Mouse (Mus musculus) hindbrain, embryonic 10.5 days (tissue): Measurements from ENCODE around the gene Nudt14. TPM values are rescaled to one million over a fixed set of nuclear protein-coding genes. Genes with fewer than 3 reads are reported as not detected.
A peak's percentile ranks its signal among the peaks of the same experiment; 100 is the strongest.

Source experiments
- DNase-seq: peaks from one replicate; pipeline ENCODE4 v3.0.0-alpha.2; 2017; ENCODE audit warnings: low spot score
- H3K27ac ChIP-seq: fragments of 300-500 bp; sonication (generic); 2 replicates; pipeline ENCODE4 v1.5.1; 2016; ENCODE audit warnings: mild to moderate bottlenecking, moderate library complexity
- H3K27me3 ChIP-seq: fragments of 300-500 bp; sonication (generic); 2 replicates; pipeline ENCODE4 v1.6.1; 2016; ENCODE audit warnings: mild to moderate bottlenecking; ENCODE audit not compliant: poor library complexity, insufficient read depth, severe bottlenecking
- H3K36me3 ChIP-seq: fragments of 300-500 bp; sonication (generic); 2 replicates; pipeline ENCODE4 v1.6.1; 2016; ENCODE audit warnings: mild to moderate bottlenecking, moderate library complexity
- H3K4me1 ChIP-seq: fragments of 300-500 bp; sonication (generic); replicated peaks from 2 replicates; pipeline ENCODE4 v1.6.1; 2016; ENCODE audit warnings: mild to moderate bottlenecking
- H3K4me3 ChIP-seq: fragments of 300-500 bp; sonication (generic); 2 replicates; pipeline ENCODE4 v1.5.1; 2016; ENCODE audit warnings: mild to moderate bottlenecking, moderate library complexity
- H3K9me3 ChIP-seq: fragments of 300-500 bp; sonication (generic); 2 replicates; pipeline ENCODE4 v1.6.1; 2016; ENCODE audit warnings: mild to moderate bottlenecking, moderate library complexity
- WGBS: fragments of 180-500 bp; shearing (Covaris S2); methylation state at CpG from one replicate; pipeline ENCODE4 v1.1.7; 2016; 5-methylcytosine and 5-hydroxymethylcytosine counted together
- polyA plus RNA-seq: library from polyadenylated mRNA; unstranded; fragments of >200 nt; fragmentation: Nextera tagmentation; extraction: Ambion mirVana; gene quantifications from 2 replicates; pipeline ENCODE4 v1.2.1, GENCODE M21; 2016

Gene Nudt14
- polyA plus RNA-seq, 1 experiment from 2014 or later = 79.5 TPM

DNA sequence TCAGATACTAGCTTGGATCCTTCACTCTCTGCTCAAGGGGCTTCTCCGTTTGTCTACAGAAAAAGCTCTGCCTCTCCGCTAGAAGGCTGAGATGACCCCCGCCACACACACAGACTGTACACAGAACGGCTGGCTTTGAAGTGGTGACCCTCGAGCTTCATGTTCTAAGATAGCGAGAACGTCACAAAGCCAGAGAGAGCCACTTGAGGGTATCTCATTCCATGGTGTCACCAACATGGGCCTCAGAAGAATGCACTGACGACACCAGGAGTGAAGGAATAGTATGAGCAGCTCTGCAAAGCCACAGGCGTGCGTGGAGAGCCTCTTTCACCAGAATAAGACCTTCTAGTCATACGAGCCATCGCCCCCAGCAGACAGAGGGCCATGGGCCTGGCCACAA, 20.4 kb downstream of the Nudt14 start:
- DNase-seq = no peak
- Histone ChIP-seq H3K36me3 (peaks cover 12% of the 10 kb centered on the region), H3K9me3 (no peaks in the 10 kb centered on the region), H3K27ac (peak overlapping the region; percentile 69), H3K4me1 (peaks cover 78% of the 10 kb centered on the region), H3K4me3 (no peak overlapping the region), H3K27me3 (peaks cover 34% of the 10 kb centered on the region)
- 85% methylated on average over 12 of the region's 12 CpGs for WGBS

DNA sequence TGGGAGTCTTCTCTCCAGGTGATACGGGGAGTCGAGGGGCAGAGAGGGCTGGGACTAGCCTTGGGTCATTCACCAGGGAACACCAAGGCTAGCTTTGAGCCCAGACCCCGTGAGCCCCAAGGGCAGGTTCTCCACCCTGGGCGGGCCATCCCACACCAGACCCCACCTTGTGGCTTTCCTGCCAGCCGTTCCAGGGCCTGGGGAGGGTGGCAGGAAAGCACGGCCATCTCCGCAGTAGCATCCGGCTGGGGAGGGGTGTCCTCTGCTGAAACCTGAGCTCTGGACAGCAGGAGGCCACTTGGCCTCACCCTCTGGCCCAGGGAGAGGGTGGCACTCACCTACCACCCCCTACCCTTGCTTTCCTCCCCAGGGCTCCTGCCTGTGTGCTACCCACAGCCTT, 24.0 kb downstream of the Nudt14 start:
- Histone ChIP-seq H3K27ac (peak overlapping the region; percentile 40; the same call in 1 of the 2 replicates), H3K4me1 (peaks cover 74% of the 10 kb centered on the region)
- 59% methylated on average over 8 of the region's 8 CpGs for WGBS

DNA sequence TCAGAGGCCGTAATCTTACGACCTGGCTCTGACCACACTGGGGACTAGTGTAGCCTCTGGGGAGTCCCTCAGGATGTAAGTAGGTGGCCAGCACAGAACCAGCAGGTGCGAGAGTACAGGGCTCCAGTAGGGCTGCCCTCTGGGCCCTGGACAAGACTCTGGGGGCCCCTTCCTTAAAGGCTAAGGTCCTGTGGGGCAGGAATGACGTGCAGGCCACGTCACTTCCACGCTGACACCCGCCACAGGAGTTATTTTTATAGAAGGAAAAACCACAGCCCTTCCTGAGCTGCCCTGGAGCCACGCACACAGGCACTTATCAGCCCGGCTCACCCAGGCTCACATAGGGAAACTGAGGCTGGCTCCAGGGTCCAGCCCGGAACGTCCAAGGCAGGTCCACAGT, 24.4 kb downstream of the Nudt14 start:
- H3K27me3 ChIP-seq = peaks cover 8% of the 10 kb centered on the region; the same call in 1 of the 2 replicates
- no peaks in the 10 kb centered on the region for H3K9me3 ChIP-seq
- peaks cover 45% of the 10 kb centered on the region for H3K36me3 ChIP-seq
- 81% methylated on average over 11 of the region's 11 CpGs for WGBS
- DNase-seq = no peak
- H3K4me1 ChIP-seq = peaks cover 70% of the 10 kb centered on the region
- peak overlapping the region; percentile 40; the same call in 1 of the 2 replicates for H3K27ac ChIP-seq
- H3K4me3 ChIP-seq = no peak overlapping the region

More for the DNA sequence above, 24.0 kb downstream of the Nudt14 start:
- Histone ChIP-seq H3K9me3 (no peaks in the 10 kb centered on the region), H3K4me3 (no peak overlapping the region), H3K27me3 (peaks cover 8% of the 10 kb centered on the region; the same call in 1 of the 2 replicates), H3K36me3 (peaks cover 41% of the 10 kb centered on the region)
- DNase-seq = no peak

DNA sequence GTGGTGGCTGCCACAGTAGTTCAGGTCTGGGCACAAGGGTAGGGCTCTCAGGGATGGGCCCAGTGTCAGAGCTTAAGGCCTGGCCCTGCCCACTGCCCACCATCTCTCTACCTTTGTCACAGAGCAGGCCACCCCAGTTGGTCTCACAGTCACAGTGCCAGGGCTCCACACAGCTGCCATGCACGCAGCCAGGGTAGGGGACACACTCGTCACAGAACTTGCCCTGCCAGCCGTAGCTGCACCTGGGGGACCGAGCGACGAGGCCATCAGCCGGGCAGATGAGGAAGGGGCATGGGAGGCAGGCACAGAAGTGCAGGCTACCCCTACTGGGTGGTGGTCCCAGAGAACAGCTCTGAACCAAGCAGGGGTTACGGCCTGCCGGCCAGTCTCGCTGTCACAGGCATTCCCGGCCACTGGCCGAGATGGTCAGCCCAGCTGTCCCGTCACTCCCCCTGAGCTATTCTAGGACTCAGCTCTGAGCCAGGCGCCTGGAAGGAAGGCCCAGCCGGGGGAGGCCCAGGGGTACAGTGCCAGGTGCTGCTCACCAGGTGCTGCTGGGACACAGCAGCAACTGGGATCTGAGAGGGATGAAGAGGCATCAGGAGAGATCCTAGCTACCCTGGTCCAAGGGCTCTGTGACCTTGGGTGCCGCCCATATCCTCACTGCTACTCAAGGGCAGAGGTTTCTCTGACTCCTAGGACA, 25.1 kb downstream of the Nudt14 start:
- Histone ChIP-seq H3K27ac (0 out of 2 replicates have a peak overlapping the region, but pooled peaks have one; percentile 1), H3K36me3 (peaks cover 51% of the 10 kb centered on the region), H3K9me3 (no peaks in the 10 kb centered on the region), H3K27me3 (peaks cover 8% of the 10 kb centered on the region; the same call in 1 of the 2 replicates), H3K4me1 (peaks cover 63% of the 10 kb centered on the region), H3K4me3 (no peak overlapping the region)
- WGBS = 87% methylated on average over 16 of the region's 16 CpGs
- no peak for DNase-seq

DNA sequence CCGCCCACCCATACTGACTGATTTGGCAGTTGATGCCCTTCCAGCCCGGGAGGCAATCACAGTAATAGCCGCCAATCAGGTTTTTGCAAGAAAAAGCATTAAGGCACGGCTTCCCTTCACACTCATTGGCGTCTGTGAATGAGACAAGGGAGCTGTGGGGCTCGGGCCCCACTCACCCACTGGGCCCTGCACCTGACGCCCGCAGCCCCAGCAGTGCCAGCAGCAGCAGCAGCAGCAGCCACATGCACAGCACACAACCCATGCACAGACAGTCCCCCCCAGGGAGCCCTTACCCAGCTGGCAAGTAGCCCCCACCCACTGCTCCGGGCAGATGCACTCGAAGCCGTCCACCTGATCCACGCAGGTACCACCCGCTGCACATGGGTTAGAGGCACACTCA, 26.3 kb downstream of the Nudt14 start:
- no peak for DNase-seq
- H3K27ac ChIP-seq = 0 out of 2 replicates have a peak overlapping the region, but pooled peaks have one; percentile 3
- 85% methylated on average over 13 of the region's 13 CpGs for WGBS
- H3K36me3 ChIP-seq = peaks cover 63% of the 10 kb centered on the region
- no peaks in the 10 kb centered on the region for H3K9me3 ChIP-seq
- peaks cover 8% of the 10 kb centered on the region; the same call in 1 of the 2 replicates for H3K27me3 ChIP-seq
- H3K4me1 ChIP-seq = peaks cover 51% of the 10 kb centered on the region
- H3K4me3 ChIP-seq = no peak overlapping the region

DNA sequence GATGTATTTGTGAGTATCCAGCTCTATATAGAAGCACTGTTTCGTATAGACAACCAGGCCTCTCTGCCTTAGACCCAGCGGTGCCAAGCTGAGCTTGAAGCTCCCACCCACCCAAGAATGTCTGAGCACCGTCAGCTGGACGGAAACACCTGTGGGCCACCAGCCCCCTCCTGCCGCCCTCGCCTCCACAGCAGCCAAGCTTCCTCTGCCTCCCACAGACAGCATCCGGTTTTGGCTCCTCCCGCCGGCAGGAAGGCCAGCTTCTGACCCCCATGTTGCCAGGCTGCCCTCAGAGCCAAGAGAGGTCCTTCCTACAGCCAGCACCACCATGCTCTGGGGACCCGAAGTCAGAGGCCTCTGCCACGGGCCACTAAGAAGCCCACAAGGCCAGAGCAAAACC, 27.4 kb downstream of the Nudt14 start:
- Histone ChIP-seq H3K4me1 (peaks cover 42% of the 10 kb centered on the region), H3K4me3 (no peak overlapping the region), H3K27ac (0 out of 2 replicates have a peak overlapping the region, but pooled peaks have one; percentile 8), H3K27me3 (peaks cover 2% of the 10 kb centered on the region; the same call in 1 of the 2 replicates), H3K9me3 (no peaks in the 10 kb centered on the region), H3K36me3 (peaks cover 64% of the 10 kb centered on the region)
- DNase-seq = no peak
- 83% methylated on average over 11 of the region's 11 CpGs for WGBS

DNA sequence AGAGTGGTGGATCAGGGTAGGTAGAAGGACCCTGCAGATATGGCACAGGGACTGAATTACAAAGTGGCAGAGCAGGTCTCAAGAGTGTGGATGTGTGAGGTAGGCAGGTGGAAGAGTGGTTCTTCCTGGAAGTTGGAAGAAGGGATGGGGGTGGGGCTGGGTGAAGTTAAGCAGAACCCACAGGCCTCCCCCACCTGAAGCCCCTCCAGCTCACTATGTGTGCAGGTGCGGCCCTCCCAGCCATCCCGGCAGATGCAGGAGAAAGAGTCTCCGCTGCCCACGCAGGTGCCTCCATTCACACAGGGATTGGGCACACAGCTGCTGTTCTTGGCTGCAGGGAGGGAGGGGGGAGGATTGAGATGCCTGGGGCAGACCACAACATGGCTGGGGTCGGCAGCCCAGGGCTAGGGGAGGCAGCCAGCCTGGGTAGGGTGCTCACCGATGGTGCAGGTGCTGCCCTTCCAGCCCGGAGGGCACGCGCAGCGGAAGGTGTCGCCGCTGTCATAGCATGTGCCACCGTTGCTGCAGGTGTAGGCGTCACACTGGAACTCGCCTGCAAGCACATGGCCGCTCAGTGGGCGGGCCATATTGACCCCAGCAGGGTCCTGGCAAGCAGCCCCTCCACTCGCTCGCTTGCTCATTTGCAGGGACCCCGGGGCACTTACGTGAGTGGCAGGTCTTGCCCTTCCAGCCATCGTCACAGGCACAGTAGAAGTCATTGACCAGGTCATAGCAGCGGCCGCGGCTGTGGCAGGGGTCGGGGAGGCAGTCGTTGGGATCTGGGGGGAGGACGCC, 28.8 kb downstream of the Nudt14 start:
- Histone ChIP-seq H3K9me3 (no peaks in the 10 kb centered on the region), H3K4me3 (no peak overlapping the region), H3K27me3 (no peaks in the 10 kb centered on the region; the same call in 1 of the 2 replicates), H3K36me3 (peaks cover 76% of the 10 kb centered on the region), H3K4me1 (peaks cover 39% of the 10 kb centered on the region), H3K27ac (no peak overlapping the region)
- no peak for DNase-seq
- WGBS = 88% methylated on average over 28 of the region's 28 CpGs

DNA sequence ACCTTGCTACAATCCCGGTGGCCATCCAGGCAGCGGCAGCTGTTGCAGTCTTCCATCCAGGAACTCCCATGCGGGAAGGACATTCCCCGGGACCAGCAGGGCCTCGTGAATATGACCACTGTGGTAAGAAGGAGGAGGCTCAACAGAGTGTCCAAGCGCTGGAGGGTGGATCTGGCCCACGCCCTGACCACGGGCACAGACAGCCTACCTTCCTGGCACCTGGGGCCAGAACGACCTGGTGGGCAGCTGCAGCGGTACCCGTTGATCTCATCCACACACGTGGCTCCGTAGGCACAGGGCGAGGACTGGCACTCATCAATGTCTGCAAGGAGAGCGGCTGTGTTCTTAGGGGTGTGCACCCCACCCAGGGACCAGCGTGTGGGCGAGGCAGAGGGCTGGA, 30.2 kb downstream of the Nudt14 start:
- Histone ChIP-seq H3K27ac (no peak overlapping the region), H3K27me3 (no peaks in the 10 kb centered on the region), H3K9me3 (no peaks in the 10 kb centered on the region), H3K4me1 (peaks cover 26% of the 10 kb centered on the region), H3K4me3 (no peak overlapping the region), H3K36me3 (peaks cover 82% of the 10 kb centered on the region)
- 89% methylated on average over 17 of the region's 17 CpGs for WGBS
- no peak for DNase-seq

DNA sequence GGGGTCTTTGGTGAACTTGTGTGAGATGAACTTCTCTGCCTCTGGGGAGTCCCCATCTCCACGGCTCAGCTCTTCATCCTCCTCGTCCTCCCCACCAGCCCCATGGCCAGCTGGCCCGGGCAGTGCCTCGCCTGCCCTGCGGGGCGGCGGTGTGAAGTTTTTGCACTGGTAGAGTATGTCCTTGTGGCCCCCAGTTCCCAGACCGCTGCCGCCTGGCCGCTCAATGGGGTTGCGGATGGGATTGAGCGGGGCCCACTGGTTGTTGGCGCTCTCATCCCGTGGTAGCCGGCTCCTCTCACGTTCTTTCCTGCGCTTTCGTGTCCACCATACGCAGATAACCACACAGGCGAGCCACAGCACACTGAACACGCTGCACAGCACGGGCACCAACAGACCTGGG, 32.9 kb downstream of the Nudt14 start:
- no peak overlapping the region for H3K4me3 ChIP-seq
- peaks cover 70% of the 10 kb centered on the region for H3K36me3 ChIP-seq
- H3K27ac ChIP-seq = no peak overlapping the region
- H3K9me3 ChIP-seq = no peaks in the 10 kb centered on the region
- H3K27me3 ChIP-seq = no peaks in the 10 kb centered on the region
- 95% methylated on average over 22 of the region's 22 CpGs for WGBS
- H3K4me1 ChIP-seq = peaks cover 11% of the 10 kb centered on the region
- DNase-seq = no peak

DNA sequence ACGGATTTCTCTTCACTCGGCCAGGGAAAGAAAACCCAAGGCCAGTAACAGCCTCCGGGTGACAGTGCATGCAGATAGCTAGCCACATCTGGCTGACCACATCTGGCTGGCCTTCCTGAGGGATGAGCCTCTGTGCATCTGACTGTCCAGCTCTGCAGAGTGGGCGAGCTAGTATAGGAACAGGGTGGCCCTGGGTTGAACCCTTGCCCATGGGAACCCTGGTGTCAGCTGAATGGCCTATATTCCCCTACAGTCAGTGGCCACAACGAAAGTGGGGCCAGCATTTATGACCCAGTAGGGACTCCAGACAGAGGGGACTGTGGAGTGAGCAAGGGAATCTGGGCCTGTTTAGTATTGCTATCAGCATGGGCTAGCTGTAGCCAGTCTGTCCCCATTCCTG, 36.9 kb downstream of the Nudt14 start:
- WGBS = 86% methylated on average over 5 of the region's 5 CpGs
- no peak overlapping the region for H3K27ac ChIP-seq
- no peak overlapping the region for H3K4me3 ChIP-seq
- peaks cover 31% of the 10 kb centered on the region for H3K36me3 ChIP-seq
- H3K4me1 ChIP-seq = peaks cover 10% of the 10 kb centered on the region; the same call in 1 of the 2 replicates
- no peaks in the 10 kb centered on the region for H3K9me3 ChIP-seq
- no peak for DNase-seq
- no peaks in the 10 kb centered on the region for H3K27me3 ChIP-seq

DNA sequence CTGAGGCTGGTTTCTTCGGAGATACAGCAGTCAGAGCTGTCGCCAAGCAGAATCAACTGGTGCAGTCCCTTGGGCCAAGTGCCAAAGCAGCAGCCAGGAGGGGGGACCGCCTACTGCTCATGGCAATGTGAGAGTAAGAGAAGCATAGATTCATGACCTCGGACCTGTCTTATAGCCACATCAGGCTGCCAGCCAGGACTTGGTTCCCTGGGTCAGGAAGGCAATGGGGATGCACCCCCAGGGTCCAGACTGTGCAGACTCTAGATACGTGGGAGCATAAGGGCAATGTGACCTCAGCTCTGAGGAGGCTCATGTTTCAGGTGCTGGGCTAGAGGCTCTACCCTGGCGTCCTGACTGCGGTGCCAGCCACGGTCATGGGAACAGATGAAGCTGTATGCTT, 38.0 kb downstream of the Nudt14 start:
- H3K36me3 ChIP-seq = peaks cover 21% of the 10 kb centered on the region
- H3K27me3 ChIP-seq = no peaks in the 10 kb centered on the region
- H3K27ac ChIP-seq = no peak overlapping the region
- no peak for DNase-seq
- H3K4me3 ChIP-seq = no peak overlapping the region
- H3K9me3 ChIP-seq = no peaks in the 10 kb centered on the region
- peaks cover 10% of the 10 kb centered on the region; the same call in 1 of the 2 replicates for H3K4me1 ChIP-seq
- 75% methylated on average over 8 of the region's 8 CpGs for WGBS

DNA sequence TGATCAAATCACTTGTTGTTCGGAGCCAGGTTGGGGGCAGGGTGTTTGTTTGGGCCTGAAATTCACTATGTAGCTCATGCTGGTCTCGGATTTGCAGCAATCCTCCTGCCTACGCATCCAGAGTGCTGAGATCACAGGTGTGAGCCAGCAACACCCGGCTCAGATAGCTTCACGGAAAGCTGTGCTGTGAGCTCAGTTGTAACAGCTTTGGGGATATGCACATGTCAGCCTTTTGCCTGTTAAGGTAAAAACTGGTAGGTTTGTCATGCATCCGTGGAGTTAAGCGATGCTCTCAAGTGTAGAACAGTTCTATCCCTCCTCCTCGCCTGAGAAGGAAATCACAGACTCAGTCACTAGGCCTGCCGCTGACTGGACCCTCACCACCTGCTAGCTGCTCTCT, 41.3 kb downstream of the Nudt14 start:
- WGBS = 90% methylated on average over 9 of the region's 9 CpGs
- no peak overlapping the region for H3K4me3 ChIP-seq
- no peaks in the 10 kb centered on the region for H3K27me3 ChIP-seq
- peaks cover 3% of the 10 kb centered on the region; the same call in 1 of the 2 replicates for H3K36me3 ChIP-seq
- H3K27ac ChIP-seq = no peak overlapping the region
- peaks cover 26% of the 10 kb centered on the region for H3K4me1 ChIP-seq
- H3K9me3 ChIP-seq = no peaks in the 10 kb centered on the region
- DNase-seq = no peak

DNA sequence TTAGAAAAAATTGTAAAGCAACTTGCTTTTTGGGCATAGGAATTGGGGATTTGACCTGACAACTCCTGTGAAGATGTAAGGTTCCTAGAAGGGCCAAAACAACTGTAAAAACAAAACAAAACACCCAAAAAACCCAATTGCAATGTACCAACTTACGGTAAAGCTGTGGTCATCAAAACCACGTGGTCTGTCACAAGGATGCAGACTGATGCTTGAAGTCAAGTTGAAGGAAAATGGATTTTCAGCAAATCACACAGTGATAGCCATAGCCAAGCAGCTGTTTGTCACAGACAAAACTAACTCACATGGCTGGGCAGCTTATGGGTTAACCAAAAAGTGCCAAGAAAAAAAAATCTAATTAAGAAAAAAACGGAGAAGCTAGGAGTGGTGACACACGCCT, 43.0 kb downstream of the Nudt14 start:
- WGBS = 77% methylated on average over 4 of the region's 4 CpGs
- no peak for DNase-seq
- H3K27me3 ChIP-seq = peaks cover 5% of the 10 kb centered on the region; the same call in 1 of the 2 replicates
- no peak overlapping the region for H3K27ac ChIP-seq
- H3K9me3 ChIP-seq = no peaks in the 10 kb centered on the region
- peaks cover 29% of the 10 kb centered on the region for H3K4me1 ChIP-seq
- H3K36me3 ChIP-seq = no peaks in the 10 kb centered on the region
- H3K4me3 ChIP-seq = no peak overlapping the region
